Mouse (Mus musculus): ENCODE data around the gene Tspan3. TPM values are rescaled to one million over a fixed set of nuclear protein-coding genes. Genes with fewer than 3 reads are reported as not detected.

Tspan3 gene
- polyA plus RNA-seq, 1 experiment = 320 TPM

DNA sequence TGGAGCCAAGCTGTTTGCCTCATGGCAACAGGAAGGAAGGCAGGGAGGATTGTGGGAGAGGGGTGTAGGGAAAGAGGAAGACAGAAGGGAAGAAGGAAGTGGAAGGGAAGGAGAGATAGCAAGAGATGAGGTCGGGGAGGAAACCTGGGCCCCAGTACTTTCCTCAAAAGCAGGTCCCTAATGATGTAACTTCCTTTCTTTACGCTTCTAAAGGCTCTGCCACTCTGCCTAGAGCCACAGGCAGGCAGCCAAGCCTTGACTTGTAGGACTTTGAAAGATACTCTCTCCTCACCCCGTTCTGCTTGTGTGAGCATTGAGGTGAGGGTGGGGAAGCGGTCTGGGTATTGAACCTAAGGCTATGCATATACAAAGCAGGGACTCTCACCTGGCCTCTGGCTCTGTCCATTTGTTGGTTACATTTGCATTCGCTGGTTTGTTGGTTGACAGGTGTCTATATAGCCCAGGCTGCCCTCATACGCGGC, 65.2 kb downstream of the Tspan3 start:
- H3K4me1 ChIP-seq (ENCODE audit: control insufficient read depth, insufficient read depth, low read length) = no peaks in the 10 kb centered on the region
- H3K27ac ChIP-seq (ENCODE audit: insufficient read depth, low read depth, low read length) = no peak overlapping the region
- H3K27me3 ChIP-seq (replicated peaks; ENCODE audit: control insufficient read depth, insufficient read depth, low read length) = no peaks in the 10 kb centered on the region
- no peak for DNase-seq
- 82% methylated on average over 7 of the region's 7 CpGs for WGBS
- H3K36me3 ChIP-seq (ENCODE audit: control insufficient read depth, insufficient read depth, low read length) = no peaks in the 10 kb centered on the region
- no peak overlapping the region for H3K4me3 ChIP-seq (ENCODE audit: insufficient read depth, low read depth, low read length)
- TF ChIP-seq POLR2A (IDR thresholded peaks at IDR 0.05; ENCODE audit: low read depth, low read length) (no peak), CTCF (conservative IDR thresholded peaks at IDR 0.05; ENCODE audit: insufficient read depth, insufficient read length, low read depth, low read length) (no peak)

- TF ChIP-seq POLR2A (IDR thresholded peaks at IDR 0.05; ENCODE audit: low read depth, low read length) = no peak
- TF ChIP-seq CTCF (conservative IDR thresholded peaks at IDR 0.05; ENCODE audit: insufficient read depth, insufficient read length, low read depth, low read length) = no peak
- WGBS = 81% methylated on average over 4 of the region's 4 CpGs
- H3K36me3 ChIP-seq (ENCODE audit: control insufficient read depth, insufficient read depth, low read length) = no peaks in the 10 kb centered on the region
- DNase-seq = no peak
- H3K27ac ChIP-seq (ENCODE audit: insufficient read depth, low read depth, low read length) = no peak overlapping the region
- no peak overlapping the region for H3K4me3 ChIP-seq (ENCODE audit: insufficient read depth, low read depth, low read length)
- H3K4me1 ChIP-seq (ENCODE audit: control insufficient read depth, insufficient read depth, low read length) = no peaks in the 10 kb centered on the region
- no peaks in the 10 kb centered on the region for H3K27me3 ChIP-seq (replicated peaks; ENCODE audit: control insufficient read depth, insufficient read depth, low read length)
Measured at GRCm38 (mm10) chr9:56097584-56098298, 67.5 kb downstream of the Tspan3 start.

GRCm38 (mm10) chr9:56092102-56092501, 73.2 kb downstream of the Tspan3 start:
- TF ChIP-seq POLR2A (IDR thresholded peaks at IDR 0.05; ENCODE audit: low read depth, low read length) (no peak), CTCF (conservative IDR thresholded peaks at IDR 0.05; ENCODE audit: insufficient read depth, insufficient read length, low read depth, low read length) (no peak)
- Histone ChIP-seq H3K27ac (ENCODE audit: insufficient read depth, low read depth, low read length) (no peak overlapping the region), H3K27me3 (replicated peaks; ENCODE audit: control insufficient read depth, insufficient read depth, low read length) (no peaks in the 10 kb centered on the region), H3K4me1 (ENCODE audit: control insufficient read depth, insufficient read depth, low read length) (no peaks in the 10 kb centered on the region), H3K36me3 (ENCODE audit: control insufficient read depth, insufficient read depth, low read length) (no peaks in the 10 kb centered on the region), H3K4me3 (ENCODE audit: insufficient read depth, low read depth, low read length) (no peak overlapping the region)
- 60% methylated on average over 2 of the region's 2 CpGs for WGBS
- no peak for DNase-seq

- no peaks in the 10 kb centered on the region for H3K4me1 ChIP-seq (ENCODE audit: control insufficient read depth, insufficient read depth, low read length)
- no peaks in the 10 kb centered on the region for H3K27me3 ChIP-seq (replicated peaks; ENCODE audit: control insufficient read depth, insufficient read depth, low read length)
- no peak overlapping the region for H3K4me3 ChIP-seq (ENCODE audit: insufficient read depth, low read depth, low read length)
- WGBS = 72% methylated on average over 5 of the region's 5 CpGs
- no peaks in the 10 kb centered on the region for H3K36me3 ChIP-seq (ENCODE audit: control insufficient read depth, insufficient read depth, low read length)
- no peak for TF ChIP-seq POLR2A (IDR thresholded peaks at IDR 0.05; ENCODE audit: low read depth, low read length)
- TF ChIP-seq CTCF (conservative IDR thresholded peaks at IDR 0.05; ENCODE audit: insufficient read depth, insufficient read length, low read depth, low read length) = no peak
- no peak overlapping the region for H3K27ac ChIP-seq (ENCODE audit: insufficient read depth, low read depth, low read length)
- no peak for DNase-seq
Measured at GRCm38 (mm10) chr9:56090546-56091225, 74.6 kb downstream of the Tspan3 start.

DNA sequence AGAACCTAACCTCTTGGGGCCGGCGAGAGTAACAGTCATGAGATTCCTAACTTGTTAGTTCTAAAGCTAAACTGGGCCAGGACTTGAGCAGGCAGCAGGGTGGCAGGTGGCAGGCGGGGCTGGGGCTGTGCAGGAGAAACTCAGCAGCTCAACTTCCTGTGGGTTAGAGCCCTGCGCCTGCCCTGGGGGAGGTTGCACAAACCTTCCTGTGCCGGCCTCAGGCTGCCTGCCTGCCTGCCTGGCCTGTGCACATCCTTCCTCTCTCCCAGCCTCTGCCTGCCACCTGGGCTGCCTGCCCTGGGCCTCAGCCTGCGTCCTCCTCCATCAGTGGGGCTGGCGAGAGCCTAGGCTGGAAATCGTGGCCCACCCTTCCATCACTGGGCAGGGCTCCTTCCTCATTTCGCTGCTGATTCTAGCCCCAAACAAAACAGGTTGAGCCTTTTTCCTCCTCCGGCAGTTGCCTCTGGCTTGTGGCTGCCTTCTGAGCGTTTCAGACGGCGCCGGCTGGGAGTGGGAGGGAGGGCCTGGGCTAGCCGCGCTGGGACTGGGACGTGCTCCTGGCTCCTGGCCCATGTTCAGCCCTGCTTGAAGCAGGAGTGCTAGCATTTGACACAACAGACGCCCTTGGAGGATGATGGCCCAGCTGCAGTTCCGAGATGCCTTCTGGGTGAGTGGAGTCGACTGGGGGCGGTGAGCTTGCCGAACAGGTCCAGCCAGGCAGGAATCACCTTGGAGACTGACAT, 75.3 kb downstream of the Tspan3 start, which contains the start of gene Pstpip1:
Gene Pstpip1, plus strand, starts transcription at position 185 of the 743 bp plus-strand sequence.
- 26% methylated on average over 22 of the region's 22 CpGs for WGBS
- peak; percentile 57 for DNase-seq
- no peaks in the 10 kb centered on the region for H3K27me3 ChIP-seq (replicated peaks; ENCODE audit: control insufficient read depth, insufficient read depth, low read length)
- no peaks in the 10 kb centered on the region for H3K4me1 ChIP-seq (ENCODE audit: control insufficient read depth, insufficient read depth, low read length)
- no peaks in the 10 kb centered on the region for H3K36me3 ChIP-seq (ENCODE audit: control insufficient read depth, insufficient read depth, low read length)
- H3K27ac ChIP-seq (ENCODE audit: insufficient read depth, low read depth, low read length) = no peak within 1 kb of the TSS
- peak within 1 kb of the TSS; percentile 3; the same call in 1 of the 2 replicates for H3K4me3 ChIP-seq (ENCODE audit: insufficient read depth, low read depth, low read length)
- TF ChIP-seq CTCF (conservative IDR thresholded peaks at IDR 0.05; ENCODE audit: insufficient read depth, insufficient read length, low read depth, low read length) (no peak), POLR2A (IDR thresholded peaks at IDR 0.05; ENCODE audit: low read depth, low read length) (no peak)

- Histone ChIP-seq H3K36me3 (ENCODE audit: control insufficient read depth, insufficient read depth, low read length) (no peaks in the 10 kb centered on the region), H3K4me1 (ENCODE audit: control insufficient read depth, insufficient read depth, low read length) (no peaks in the 10 kb centered on the region), H3K27me3 (replicated peaks; ENCODE audit: control insufficient read depth, insufficient read depth, low read length) (no peaks in the 10 kb centered on the region), H3K27ac (ENCODE audit: insufficient read depth, low read depth, low read length) (no peak overlapping the region), H3K4me3 (ENCODE audit: insufficient read depth, low read depth, low read length) (no peak overlapping the region)
- DNase-seq = no peak
- WGBS = 94% methylated on average over 5 of the region's 5 CpGs
- TF ChIP-seq POLR2A (IDR thresholded peaks at IDR 0.05; ENCODE audit: low read depth, low read length) = no peak
- no peak for TF ChIP-seq CTCF (conservative IDR thresholded peaks at IDR 0.05; ENCODE audit: insufficient read depth, insufficient read length, low read depth, low read length)
Measured at GRCm38 (mm10) chr9:56086524-56086923, 78.8 kb downstream of the Tspan3 start.

Other genes starting within 250 kb of the Tspan3 start
- gene Scaper, start 227.4 kb downstream of the Tspan3 start, polyA plus RNA-seq (2012; rRNA removed) = 4.1 and 4.8 TPM in 2 replicates
- not detected in 2 replicates for gene 4930563M21Rik, start 154.9 kb downstream of the Tspan3 start, polyA plus RNA-seq (2012; rRNA removed)
- 24.4 and 39.9 TPM in 2 replicates for gene Rcn2, start 123.6 kb downstream of the Tspan3 start, polyA plus RNA-seq (2012; rRNA removed)
- gene Pstpip1, start 75.5 kb downstream of the Tspan3 start, polyA plus RNA-seq (2012; rRNA removed) = 1.5 and 3.3 TPM in 2 replicates

Measured in kidney, adult 2 months (tissue).